Mouse (Mus musculus) ES-CJ7 (cell line): ENCODE data around the gene Rpl23.
"Not testable (repeated sequence)": the region's sequence is repeated elsewhere in the genome, so short reads cannot be mapped to it uniquely, and the experiment has no call there.

ENCODE experiments used
- DNase-seq: peaks from one replicate; pipeline ENCODE4 v3.0.0; 2011; ENCODE audit warnings: low read depth, low spot score

The Rpl23 gene

GRCm38 (mm10) chr11:97766154-97766881 lies 15.9 kb downstream of the Rpl23 start, which contains the start of gene Cwc25:
Gene Cwc25, minus strand, starts transcription at chr11:97766556.
- DNase-seq: peak; percentile 98

GRCm38 (mm10) chr11:97761638-97762037 lies 20.6 kb downstream of the Rpl23 start:
- DNase-seq: no peak

- no peak for DNase-seq
Measured at GRCm38 (mm10) chr11:97758942-97759341, 23.3 kb downstream of the Rpl23 start.

- DNase-seq: no peak
Measured at GRCm38 (mm10) chr11:97758125-97758524, 24.1 kb downstream of the Rpl23 start.

GRCm38 (mm10) chr11:97753277-97753676 lies 29.0 kb downstream of the Rpl23 start:
- no peak for DNase-seq

GRCm38 (mm10) chr11:97748496-97748895 lies 33.7 kb downstream of the Rpl23 start:
- DNase-seq: no peak

- DNase-seq: no peak
Measured at GRCm38 (mm10) chr11:97747773-97748172, 34.5 kb downstream of the Rpl23 start.

- DNase-seq: no peak
Measured at GRCm38 (mm10) chr11:97745331-97745721, 36.9 kb downstream of the Rpl23 start.

GRCm38 (mm10) chr11:97744718-97745330 lies 37.4 kb downstream of the Rpl23 start:
- peak; percentile 100 for DNase-seq

GRCm38 (mm10) chr11:97744063-97744717 lies 38.0 kb downstream of the Rpl23 start, which contains the start of gene Pip4k2b:
Gene Pip4k2b, minus strand, starts transcription at chr11:97744704.
- peak; percentile 37 for DNase-seq

GRCm38 (mm10) chr11:97743423-97743822 lies 38.8 kb downstream of the Rpl23 start:
- no peak for DNase-seq

- no peak for DNase-seq
Measured at GRCm38 (mm10) chr11:97742591-97742990, 39.6 kb downstream of the Rpl23 start.

GRCm38 (mm10) chr11:97742157-97742556 lies 40.1 kb downstream of the Rpl23 start:
- no peak for DNase-seq

- peak; percentile 38 for DNase-seq
Measured at GRCm38 (mm10) chr11:97740190-97740589, 42.0 kb downstream of the Rpl23 start.

GRCm38 (mm10) chr11:97739155-97739554 lies 43.1 kb downstream of the Rpl23 start:
- peak; percentile 83 for DNase-seq

- peak; percentile 66 for DNase-seq
Measured at GRCm38 (mm10) chr11:97738703-97739102, 43.5 kb downstream of the Rpl23 start.

GRCm38 (mm10) chr11:97737600-97737999 lies 44.6 kb downstream of the Rpl23 start:
- no peak for DNase-seq

- no peak for DNase-seq
Measured at GRCm38 (mm10) chr11:97736645-97737044, 45.6 kb downstream of the Rpl23 start.

GRCm38 (mm10) chr11:97734810-97735209 lies 47.4 kb downstream of the Rpl23 start:
- DNase-seq: not testable (repeated sequence)

GRCm38 (mm10) chr11:97733689-97734088 lies 48.5 kb downstream of the Rpl23 start:
- DNase-seq: no peak

- no peak for DNase-seq
Measured at GRCm38 (mm10) chr11:97728730-97729129, 53.5 kb downstream of the Rpl23 start.

GRCm38 (mm10) chr11:97728311-97728710 lies 53.9 kb downstream of the Rpl23 start:
- DNase-seq: no peak
